Mouse (Mus musculus) right cerebral cortex, postnatal 4 days (tissue): ENCODE measurements around the gene Polh.
A peak's percentile ranks its signal among the peaks of the same experiment; 100 is the strongest.

Experiments used
- DNase-seq: peaks from one replicate; pipeline ENCODE4 v3.0.0-alpha.2; 2022

Gene Polh

GRCm38 (mm10) chr17:46167014-46167413, 35.4 kb downstream of the Polh start:
- no peak for DNase-seq

- DNase-seq = no peak
Measured at GRCm38 (mm10) chr17:46166270-46166669, 36.2 kb downstream of the Polh start.

GRCm38 (mm10) chr17:46165460-46165859, 37.0 kb downstream of the Polh start:
- DNase-seq = no peak

GRCm38 (mm10) chr17:46164791-46165190, 37.7 kb downstream of the Polh start:
- no peak for DNase-seq

GRCm38 (mm10) chr17:46164301-46164700, 38.1 kb downstream of the Polh start:
- DNase-seq = no peak

GRCm38 (mm10) chr17:46162951-46163421, 39.5 kb downstream of the Polh start:
- DNase-seq = no peak

- no peak for DNase-seq
Measured at GRCm38 (mm10) chr17:46162551-46162950, 39.9 kb downstream of the Polh start.

- DNase-seq = no peak
Measured at GRCm38 (mm10) chr17:46161710-46162109, 40.7 kb downstream of the Polh start.

GRCm38 (mm10) chr17:46161179-46161578, 41.3 kb downstream of the Polh start:
- DNase-seq = no peak

GRCm38 (mm10) chr17:46160686-46161085, 41.8 kb downstream of the Polh start, which contains the start of gene Gtpbp2:
Gene Gtpbp2, plus strand, starts transcription at chr17:46161032.
- DNase-seq = peak; percentile 85

GRCm38 (mm10) chr17:46160090-46160662, 42.3 kb downstream of the Polh start:
- peak; percentile 80 for DNase-seq

GRCm38 (mm10) chr17:46159236-46159635, 43.2 kb downstream of the Polh start:
- no peak for DNase-seq

GRCm38 (mm10) chr17:46157131-46157530, 45.3 kb downstream of the Polh start:
- DNase-seq = no peak

- DNase-seq = no peak
Measured at GRCm38 (mm10) chr17:46156680-46157079, 45.8 kb downstream of the Polh start.

- DNase-seq = no peak
Measured at GRCm38 (mm10) chr17:46154336-46154735, 48.1 kb downstream of the Polh start.

- peak; percentile 79 for DNase-seq
Measured at GRCm38 (mm10) chr17:46152847-46153782, 49.3 kb downstream of the Polh start, which contains the start of gene Mad2l1bp. Gene Mad2l1bp, minus strand, starts transcription at chr17:46153553.

GRCm38 (mm10) chr17:46143578-46144423, 58.6 kb downstream of the Polh start, which contains the start of gene Rsph9:
Gene Rsph9, minus strand, starts transcription at chr17:46144216.
- DNase-seq = peak; percentile 77

- DNase-seq = no peak
Measured at GRCm38 (mm10) chr17:46139872-46140271, 62.6 kb downstream of the Polh start.

- DNase-seq = no peak
Measured at GRCm38 (mm10) chr17:46138563-46139236, 63.7 kb downstream of the Polh start.

- no peak for DNase-seq
Measured at GRCm38 (mm10) chr17:46132862-46133261, 69.6 kb downstream of the Polh start.

- DNase-seq = peak; percentile 82
Measured at GRCm38 (mm10) chr17:46132058-46132718, 70.3 kb downstream of the Polh start.
